Mouse (Mus musculus) spleen, postnatal 10 days (tissue): ENCODE results near the gene Gm9887.

Source experiments
- DNase-seq, 2 experiments: peaks; one replicate each; pipeline ENCODE4 v3.0.0; 2021 to 2022; ENCODE audit warnings: low spot score in 2 of 2

The Gm9887 gene

GRCm38 (mm10) chr12:69371854-69372671 lies at the start of gene Gm9887, which contains the start of gene Arf6:
Gene Gm9887, minus strand, starts transcription at chr12:69372458.
Gene Arf6, plus strand, starts transcription at chr12:69372150.
- DNase-seq = peak; percentile 98 to 100

GRCm38 (mm10) chr12:69420716-69421115 lies 48.5 kb upstream of the Gm9887 start:
- DNase-seq = peak in 1 of 2 experiments; percentile 40

GRCm38 (mm10) chr12:69419606-69420005 lies 47.3 kb upstream of the Gm9887 start:
- DNase-seq = no peak

GRCm38 (mm10) chr12:69419017-69419605 lies 46.9 kb upstream of the Gm9887 start:
- no peak for DNase-seq

- no peak for DNase-seq
Measured at GRCm38 (mm10) chr12:69418606-69419005, 46.3 kb upstream of the Gm9887 start.

GRCm38 (mm10) chr12:69417701-69418291 lies 45.5 kb upstream of the Gm9887 start:
- DNase-seq = peak in 1 of 2 experiments; percentile 43

GRCm38 (mm10) chr12:69416793-69417192 lies 44.5 kb upstream of the Gm9887 start:
- no peak for DNase-seq

GRCm38 (mm10) chr12:69414826-69415572 lies 42.7 kb upstream of the Gm9887 start:
- no peak for DNase-seq

- no peak for DNase-seq
Measured at GRCm38 (mm10) chr12:69413303-69413702, 41.0 kb upstream of the Gm9887 start.

- no peak for DNase-seq
Measured at GRCm38 (mm10) chr12:69411936-69412335, 39.7 kb upstream of the Gm9887 start.

- no peak for DNase-seq
Measured at GRCm38 (mm10) chr12:69410767-69411166, 38.5 kb upstream of the Gm9887 start.

GRCm38 (mm10) chr12:69402594-69403167 lies 30.4 kb upstream of the Gm9887 start:
- DNase-seq = no peak

- DNase-seq = no peak
Measured at GRCm38 (mm10) chr12:69402100-69402499, 29.8 kb upstream of the Gm9887 start.

GRCm38 (mm10) chr12:69400871-69401286 lies 28.6 kb upstream of the Gm9887 start:
- DNase-seq = no peak

- DNase-seq = no peak
Measured at GRCm38 (mm10) chr12:69400367-69400766, 28.1 kb upstream of the Gm9887 start.

GRCm38 (mm10) chr12:69394456-69394855 lies 22.2 kb upstream of the Gm9887 start:
- DNase-seq = no peak

GRCm38 (mm10) chr12:69393076-69393475 lies 20.8 kb upstream of the Gm9887 start:
- no peak for DNase-seq

- DNase-seq = no peak
Measured at GRCm38 (mm10) chr12:69390000-69390698, 17.9 kb upstream of the Gm9887 start.

- DNase-seq = no peak
Measured at GRCm38 (mm10) chr12:69389273-69389938, 17.1 kb upstream of the Gm9887 start.

- DNase-seq = no peak
Measured at GRCm38 (mm10) chr12:69388321-69388869, 16.1 kb upstream of the Gm9887 start.
